8 mouse cellular contexts compared by ENCODE assay signal in the genomic region with DNA sequence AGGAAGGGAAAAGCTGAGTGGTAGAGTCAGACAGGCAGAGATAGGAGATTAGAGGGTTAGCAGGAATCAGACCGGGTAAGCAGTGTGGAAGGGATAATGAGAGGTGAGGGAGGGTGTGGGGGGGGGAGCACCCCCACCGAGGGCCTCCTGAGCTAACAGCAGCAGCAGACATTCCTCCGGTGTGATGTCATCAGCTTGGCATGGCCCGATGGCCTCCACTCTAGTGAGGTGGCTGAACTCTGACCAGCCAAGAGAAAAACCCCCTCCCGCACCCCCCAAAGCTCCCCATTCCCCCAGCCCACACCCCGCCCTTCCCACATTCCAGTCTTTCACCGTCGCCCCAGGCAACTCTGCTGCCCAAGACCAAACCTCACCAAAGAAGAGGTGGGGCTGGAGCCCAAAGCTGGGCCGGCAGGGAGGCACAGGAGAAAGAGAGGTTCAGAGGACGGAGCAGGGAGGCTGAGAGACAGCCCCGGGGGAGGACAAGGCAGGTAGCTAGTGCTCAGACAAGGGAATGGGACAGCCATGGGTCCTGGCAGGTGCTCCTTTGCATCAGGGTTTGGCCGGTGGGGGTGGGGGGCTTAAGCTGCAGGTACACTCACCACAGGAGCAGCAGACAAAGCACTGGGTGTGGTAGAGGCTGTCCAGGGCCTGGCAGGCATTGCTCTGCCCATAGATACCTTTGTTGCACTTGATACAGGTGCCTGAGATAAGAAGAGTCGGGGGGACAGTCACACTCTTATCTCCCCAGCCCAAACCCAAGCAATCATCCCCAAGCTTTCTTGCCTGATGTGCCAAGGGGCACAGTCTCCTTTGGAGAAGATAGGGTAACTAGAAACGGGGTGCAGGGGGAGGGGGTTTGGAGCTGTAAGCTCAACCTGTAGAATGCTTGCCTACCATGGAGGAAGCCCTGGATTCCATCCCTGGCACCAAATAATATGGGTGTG. TPM values are rescaled to one million over a fixed set of nuclear protein-coding genes. Genes with fewer than 3 reads are reported as not detected.
DNase-seq lines count a peak whose midpoint lies in the region; ATAC-seq lines count a peak whose summit lies in the region.

No protein-coding gene starts in this region.

- peaks cover 51% of the 10 kb centered on the region for H3K36me3 ChIP-seq in heart, embryonic 14.5 days (ENCODE audit: control insufficient read depth, insufficient read depth, low read length)
- peaks cover 18% of the 10 kb centered on the region for H3K36me3 ChIP-seq in midbrain, embryonic 12.5 days

- H3K27me3 ChIP-seq in heart, embryonic 14.5 days (ENCODE audit: control insufficient read depth, insufficient read depth, low read length): no peaks in the 10 kb centered on the region
- peaks cover 31% of the 10 kb centered on the region for H3K27me3 ChIP-seq in midbrain, embryonic 12.5 days

- H3K4me1 ChIP-seq in heart, embryonic 14.5 days (ENCODE audit: control insufficient read depth in 2 of 2, insufficient read depth in 2 of 2, low read length in 2 of 2): peaks cover 36 to 56% of the 10 kb centered on the region in 2 experiments
- peaks cover 68% of the 10 kb centered on the region for H3K4me1 ChIP-seq in midbrain, embryonic 12.5 days

- 5% methylated on average over 14 of the region's 14 CpGs for WGBS in heart, embryonic 14.5 days
- 3% methylated on average over 14 of the region's 14 CpGs for WGBS in midbrain, embryonic 12.5 days

- H3K9ac ChIP-seq in heart, embryonic 14.5 days (ENCODE audit: low read length): peak overlapping the region; percentile 99
- peak overlapping the region; percentile 87; the same call in 1 of the 2 replicates for H3K9ac ChIP-seq in midbrain, embryonic 12.5 days (replicated peaks)

- no peaks in the 10 kb centered on the region for H3K9me3 ChIP-seq in heart, embryonic 14.5 days (ENCODE audit: control insufficient read depth, low read length)
- H3K9me3 ChIP-seq in midbrain, embryonic 12.5 days: no peaks in the 10 kb centered on the region

- intact Hi-C loops in left cerebral cortex, postnatal 14 days (cut with DNase I): loop anchor here (10.0 kb wide), 1 partner anchor 348 kb away; no protein-coding TSS in a partner anchor

- peak overlapping the region; percentile 42 to 80 for H3K4me3 ChIP-seq in heart, embryonic 14.5 days (ENCODE audit: control insufficient read depth in 1 of 2, insufficient read depth in 1 of 2, low read depth in 1 of 2, low read length in 2 of 2)
- peak overlapping the region; percentile 78 for H3K4me3 ChIP-seq in midbrain, embryonic 12.5 days

- peak overlapping the region; percentile 81 for H3K4me2 ChIP-seq in heart, embryonic 14.5 days (ENCODE audit: low read length)
- peak overlapping the region; percentile 76 for H3K4me2 ChIP-seq in midbrain, embryonic 12.5 days (replicated peaks)

- peak overlapping the region; percentile 96 for H3K27ac ChIP-seq in heart, embryonic 14.5 days (replicated peaks in 1 of 2; ENCODE audit: control insufficient read depth in 1 of 2, insufficient read depth in 1 of 2, low read depth in 2 of 2, low read length in 2 of 2)
- H3K27ac ChIP-seq in midbrain, embryonic 12.5 days (replicated peaks): peak overlapping the region; percentile 81

- peak; percentile 53 for DNase-seq in urinary bladder, postnatal 25 days (ENCODE audit: low spot score)
- DNase-seq in urinary bladder, adult 2 months (ENCODE audit: low spot score): no peak
- DNase-seq in kidney, postnatal 36 days: peak; percentile 78 to 88
- no peak for DNase-seq in gastrocnemius, adult 18-20 months (ENCODE audit: low spot score)
- DNase-seq in left cerebral cortex, postnatal 14 days (ENCODE audit: low spot score in 2 of 2): no peak
- no peak for DNase-seq in left cerebral cortex, adult 18-20 months (ENCODE audit: low spot score in 2 of 2)

- peak; percentile 61 for ATAC-seq in heart, embryonic 14.5 days (ENCODE audit: insufficient number of reproducible peaks, insufficient read depth, low FRiP score, low read depth)
- peak; percentile 59 for ATAC-seq in midbrain, embryonic 12.5 days (ENCODE audit: low FRiP score, low read depth)

RNA-seq across cellular contexts. Expression of gene Ajuba, which starts 4.3 kb away (rescaled TPM):
- polyA plus RNA-seq in urinary bladder, adult 2 months (2012; rRNA removed): 38.5 and 43.1 TPM in 2 replicates
- polyA plus RNA-seq in heart, embryonic 14.5 days (2014; fragmentation: Nextera tagmentation; extraction: Ambion mirVana): 22.4 and 25.4 TPM in 2 replicates
- 41.6 and 46.6 TPM in 2 replicates for polyA plus RNA-seq in midbrain, embryonic 12.5 days (2016; fragmentation: Nextera tagmentation; extraction: Ambion mirVana)
- 1 to 10 TPM in 1 of 2 experiments, under 1 TPM in 1; 0.91 to 1.6 TPM for total RNA-seq in gastrocnemius, adult 18-20 months (2021)
- total RNA-seq in left cerebral cortex, postnatal 14 days (2021): 1 to 10 TPM; 2.7 to 3.1 TPM
- total RNA-seq in left cerebral cortex, adult 18-20 months (2021): 1 to 10 TPM; 1.7 to 1.9 TPM

RNA-seq across cellular contexts. Expression of gene Haus4, which starts 18.6 kb away (rescaled TPM):
- 14.1 and 14.2 TPM in 2 replicates for polyA plus RNA-seq in urinary bladder, adult 2 months (2012; rRNA removed)
- 36.1 and 36.3 TPM in 2 replicates for polyA plus RNA-seq in heart, embryonic 14.5 days (2014; fragmentation: Nextera tagmentation; extraction: Ambion mirVana)
- 32.4 and 35.0 TPM in 2 replicates for polyA plus RNA-seq in midbrain, embryonic 12.5 days (2016; fragmentation: Nextera tagmentation; extraction: Ambion mirVana)
- total RNA-seq in gastrocnemius, adult 18-20 months (2021): 1 to 10 TPM; 2.5 to 3.0 TPM
- 1 to 10 TPM; 2.4 to 4.9 TPM for total RNA-seq in left cerebral cortex, postnatal 14 days (2021)
- 1 to 10 TPM; 1.5 to 2.0 TPM for total RNA-seq in left cerebral cortex, adult 18-20 months (2021)

RNA-seq across cellular contexts. Expression of gene 4931414P19Rik, which starts 32.7 kb away (rescaled TPM):
- polyA plus RNA-seq in urinary bladder, adult 2 months (2012; rRNA removed): 9.0 and 9.4 TPM in 2 replicates
- polyA plus RNA-seq in heart, embryonic 14.5 days (2014; fragmentation: Nextera tagmentation; extraction: Ambion mirVana): 4.7 and 7.1 TPM in 2 replicates
- polyA plus RNA-seq in midbrain, embryonic 12.5 days (2016; fragmentation: Nextera tagmentation; extraction: Ambion mirVana): 8.2 and 10.4 TPM in 2 replicates
- 1 to 10 TPM; 2.6 to 3.9 TPM for total RNA-seq in gastrocnemius, adult 18-20 months (2021)
- 1 to 10 TPM; 4.4 to 7.4 TPM for total RNA-seq in left cerebral cortex, postnatal 14 days (2021)
- 1 to 10 TPM; 8.3 to 9.3 TPM for total RNA-seq in left cerebral cortex, adult 18-20 months (2021)

RNA-seq across cellular contexts. Expression of gene Psmb5, which starts 44.8 kb away (rescaled TPM):
- 146 and 179 TPM in 2 replicates for polyA plus RNA-seq in urinary bladder, adult 2 months (2012; rRNA removed)
- polyA plus RNA-seq in heart, embryonic 14.5 days (2014; fragmentation: Nextera tagmentation; extraction: Ambion mirVana): 336 and 345 TPM in 2 replicates
- 363 and 400 TPM in 2 replicates for polyA plus RNA-seq in midbrain, embryonic 12.5 days (2016; fragmentation: Nextera tagmentation; extraction: Ambion mirVana)
- 100 to 1,000 TPM; 162 to 169 TPM for total RNA-seq in gastrocnemius, adult 18-20 months (2021)
- 100 to 1,000 TPM; 185 to 188 TPM for total RNA-seq in left cerebral cortex, postnatal 14 days (2021)
- 100 to 1,000 TPM; 176 to 178 TPM for total RNA-seq in left cerebral cortex, adult 18-20 months (2021)

RNA-seq across cellular contexts. Expression of gene Psmb11, which starts 48.2 kb away (rescaled TPM):
- polyA plus RNA-seq in urinary bladder, adult 2 months (2012; rRNA removed): not detected in 2 replicates
- polyA plus RNA-seq in heart, embryonic 14.5 days (2014; fragmentation: Nextera tagmentation; extraction: Ambion mirVana): not detected in 2 replicates
- polyA plus RNA-seq in midbrain, embryonic 12.5 days (2016; fragmentation: Nextera tagmentation; extraction: Ambion mirVana): not detected in 2 replicates
- total RNA-seq in gastrocnemius, adult 18-20 months (2021): not detected
- total RNA-seq in left cerebral cortex, postnatal 14 days (2021): under 1 TPM in 1 of 2 experiments, not detected in 1; 0.30 TPM
- under 1 TPM in 1 of 2 experiments, not detected in 1; 0.16 TPM for total RNA-seq in left cerebral cortex, adult 18-20 months (2021)

Comparison
In these comparisons a context has a peak if more than half of its experiments do, and no peak if none do; other contexts are left out.
1. DNase-seq: peak in urinary bladder, postnatal 25 days (single experiment) and kidney, postnatal 36 days (2 of 2); none in urinary bladder, adult 2 months (single experiment), gastrocnemius, adult 18-20 months (single experiment), left cerebral cortex, postnatal 14 days (0 of 2) and left cerebral cortex, adult 18-20 months (0 of 2).